Mouse (Mus musculus) neural tube, embryonic 11.5 days (tissue): ENCODE measurements around the gene Bphl. TPM values are rescaled to one million over a fixed set of nuclear protein-coding genes. Genes with fewer than 3 reads are reported as not detected.

Source experiments
- ATAC-seq: fragments of 200-750 bp; cut with Nextera tagmentation; 2 replicates; pipeline ENCODE4 v1.8.0; 2017; ENCODE audit warnings: moderate number of reproducible peaks, mild to moderate bottlenecking, moderate TSS enrichment, moderate library complexity; ENCODE audit not compliant: insufficient read depth, low FRiP score, low TSS enrichment
- DNase-seq: peaks from one replicate; pipeline ENCODE4 v3.0.0-alpha.2; 2015; ENCODE audit warnings: low spot score
- H3K27ac ChIP-seq: fragments of 300-500 bp; sonication (generic); 2 replicates; pipeline ENCODE4 v1.5.1; 2014; ENCODE audit warnings: low read depth, mild to moderate bottlenecking, low read length
- H3K27me3 ChIP-seq: fragments of 300-500 bp; sonication (generic); 2 replicates; pipeline ENCODE4 v1.6.1; 2014; ENCODE audit warnings: mild to moderate bottlenecking, low read length, mixed read lengths; ENCODE audit not compliant: control insufficient read depth, insufficient read depth
- H3K36me3 ChIP-seq: fragments of 300-500 bp; sonication (generic); 2 replicates; pipeline ENCODE4 v1.6.1; 2014; ENCODE audit warnings: mild to moderate bottlenecking, low read length, moderate library complexity, mixed read lengths; ENCODE audit not compliant: control insufficient read depth, insufficient read depth
- H3K4me1 ChIP-seq: fragments of 300-500 bp; sonication (generic); 2 replicates; pipeline ENCODE4 v1.6.1; 2014; ENCODE audit warnings: low read length, mixed read lengths; ENCODE audit not compliant: control insufficient read depth, insufficient read depth
- H3K4me2 ChIP-seq: fragments of 300-500 bp; sonication (generic); 2 replicates; pipeline ENCODE4 v1.6.1; 2014; ENCODE audit warnings: low read depth, mild to moderate bottlenecking, moderate library complexity
- H3K4me3 ChIP-seq: fragments of 300-500 bp; sonication (generic); 2 replicates; pipeline ENCODE4 v1.5.1; 2014; ENCODE audit warnings: low read depth, low read length
- H3K9ac ChIP-seq: fragments of 300-500 bp; sonication (generic); 2 replicates; pipeline ENCODE4 v1.6.1; 2014; ENCODE audit warnings: mild to moderate bottlenecking, low read length
- H3K9me3 ChIP-seq: fragments of 300-500 bp; sonication (generic); 2 replicates; pipeline ENCODE4 v1.6.1; 2016; ENCODE audit warnings: low read length; ENCODE audit not compliant: control insufficient read depth
- WGBS: fragments of 180-500 bp; shearing (Covaris S2); extraction: QIAGEN DNeasy Blood & Tissue Kit; methylation state at CpG from one replicate; pipeline ENCODE4 v1.1.7; 2014; 5-methylcytosine and 5-hydroxymethylcytosine counted together
- polyA plus RNA-seq: library from polyadenylated mRNA; unstranded; fragments of >200 nt; fragmentation: Nextera tagmentation; extraction: Ambion mirVana; gene quantifications from 2 replicates; pipeline ENCODE4 v1.2.1, GENCODE M21; 2014

Bphl gene
- polyA plus RNA-seq: 26.5 and 30.0 TPM in 2 replicates

DNA sequence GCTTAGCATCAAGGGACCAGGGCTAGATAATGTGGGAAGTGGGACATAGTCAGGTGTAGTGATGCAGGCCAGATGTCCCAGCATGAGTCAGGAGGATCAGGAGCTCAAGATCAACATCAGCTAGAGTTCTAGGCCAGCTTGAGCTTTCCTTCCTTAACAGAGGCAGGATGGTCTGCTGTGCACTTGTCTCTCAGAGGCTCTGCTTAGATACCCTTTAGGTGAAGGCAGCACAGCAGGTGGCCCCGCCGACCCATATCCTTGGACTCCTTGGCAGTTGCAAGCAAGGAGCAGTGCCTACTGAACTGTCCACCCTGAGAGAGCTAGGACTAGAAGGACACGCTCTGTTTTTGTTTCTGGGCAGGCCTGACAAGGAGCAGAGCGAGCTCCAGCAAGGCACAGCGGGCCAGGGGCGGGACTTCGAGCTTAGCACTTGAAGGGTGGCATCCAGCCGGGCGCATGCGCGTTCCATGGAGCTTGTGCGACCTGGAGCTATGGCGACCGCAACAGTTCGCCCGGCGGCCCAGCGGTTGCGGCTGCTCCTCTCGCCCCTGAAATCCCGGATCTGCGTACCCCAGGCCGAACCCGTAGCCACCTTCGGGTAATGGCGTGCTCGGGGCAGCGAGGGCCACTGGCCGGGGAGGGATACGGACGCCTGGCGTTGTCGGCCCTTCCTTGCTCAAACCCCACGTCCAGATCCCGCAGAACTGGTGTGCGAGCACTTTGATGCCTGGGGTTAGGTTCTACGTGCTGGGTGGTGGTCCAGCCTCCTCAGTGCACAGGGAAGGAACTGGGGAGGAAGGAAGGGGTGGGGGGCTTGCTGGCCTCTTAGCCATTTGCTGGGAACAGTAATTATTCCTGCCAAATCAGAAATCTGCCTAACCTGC, at the start of gene Bphl:
Gene Bphl (plus strand): TSS at position 426 of the 884 bp plus-strand sequence.
- peak; percentile 94 for ATAC-seq
- H3K27me3 ChIP-seq: no peaks in the 10 kb centered on the region
- H3K4me2 ChIP-seq: peak within 1 kb of the TSS; percentile 51
- WGBS: under 1% methylated on average over 37 of the region's 37 CpGs
- DNase-seq: peak; percentile 93
- H3K9me3 ChIP-seq: no peaks in the 10 kb centered on the region
- H3K36me3 ChIP-seq: no peaks in the 10 kb centered on the region
- peak within 1 kb of the TSS; percentile 88 for H3K9ac ChIP-seq
- H3K27ac ChIP-seq: peak within 1 kb of the TSS; percentile 54; the same call in 1 of the 2 replicates
- H3K4me1 ChIP-seq: peaks cover 9% of the 10 kb centered on the region; the same call in 1 of the 2 replicates
- peak within 1 kb of the TSS; percentile 64 for H3K4me3 ChIP-seq

- whole genome bisulfite sequencing: 86% methylated on average over 5 of the region's 5 CpGs
- no peak overlapping the region for H3K9ac ChIP-seq
- no peak for DNase-seq
- no peak for ATAC-seq
- H3K4me3 ChIP-seq: no peak overlapping the region
- no peaks in the 10 kb centered on the region for H3K36me3 ChIP-seq
- no peaks in the 10 kb centered on the region for H3K27me3 ChIP-seq
- H3K4me1 ChIP-seq: no peaks in the 10 kb centered on the region
- H3K4me2 ChIP-seq: no peak overlapping the region
- H3K27ac ChIP-seq: no peak overlapping the region
- H3K9me3 ChIP-seq: no peaks in the 10 kb centered on the region
Observed at GRCm38 (mm10) chr13:33989625-33990024, 47.8 kb upstream of the Bphl start.

DNA sequence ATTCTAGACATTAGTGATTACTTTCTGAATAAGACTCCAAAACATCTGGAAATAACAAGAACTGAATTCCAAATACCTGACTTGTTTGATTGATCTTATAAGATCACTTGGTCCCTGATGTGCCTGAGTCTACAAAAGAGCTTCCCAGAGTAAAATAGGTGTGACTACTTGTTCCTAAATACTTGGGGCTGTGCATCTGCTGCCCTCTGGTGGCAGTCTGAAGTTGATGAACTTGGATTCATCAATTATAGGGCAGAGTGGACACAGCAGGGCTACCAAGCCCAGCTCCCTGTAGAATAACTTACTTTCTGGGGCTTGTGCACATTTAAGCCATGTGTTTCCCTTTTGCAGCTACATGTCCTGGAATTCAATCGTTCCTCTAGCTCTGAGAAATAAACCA, 42.2 kb upstream of the Bphl start:
- peak; percentile 65 for DNase-seq
- Histone ChIP-seq H3K36me3 (no peaks in the 10 kb centered on the region), H3K27me3 (no peaks in the 10 kb centered on the region), H3K9ac (no peak overlapping the region), H3K9me3 (no peaks in the 10 kb centered on the region), H3K4me1 (no peaks in the 10 kb centered on the region), H3K4me2 (no peak overlapping the region), H3K4me3 (no peak overlapping the region), H3K27ac (no peak overlapping the region)
- no peak for ATAC-seq
- 11% methylated on average over 1 of the region's 1 CpGs for WGBS

- Histone ChIP-seq H3K4me2 (peak within 1 kb of the TSS; percentile 64), H3K9ac (peak within 1 kb of the TSS; percentile 89), H3K36me3 (no peaks in the 10 kb centered on the region), H3K9me3 (no peaks in the 10 kb centered on the region), H3K4me3 (peak within 1 kb of the TSS; percentile 94), H3K4me1 (no peaks in the 10 kb centered on the region; the same call in 1 of the 2 replicates), H3K27ac (peak within 1 kb of the TSS; percentile 85), H3K27me3 (no peaks in the 10 kb centered on the region)
- under 1% methylated on average over 91 of the region's 92 CpGs for WGBS
- DNase-seq (peak; percentile 90), ATAC-seq (peak; percentile 92)
Observed at GRCm38 (mm10) chr13:34002058-34003006, 35.1 kb upstream of the Bphl start, which contains the start of the genes Ripk1 and Serpinb6a. TSS of gene Ripk1 (plus strand) at chr13:34002363. TSS of gene Serpinb6a (minus strand) at chr13:34002794.

- no peaks in the 10 kb centered on the region for H3K9me3 ChIP-seq
- H3K4me3 ChIP-seq: peak overlapping the region; percentile 94
- DNase-seq (no peak), ATAC-seq (peak; percentile 10; the same call in 1 of the 2 replicates)
- H3K36me3 ChIP-seq: no peaks in the 10 kb centered on the region
- no peaks in the 10 kb centered on the region for H3K27me3 ChIP-seq
- no peaks in the 10 kb centered on the region; the same call in 1 of the 2 replicates for H3K4me1 ChIP-seq
- H3K9ac ChIP-seq: peak overlapping the region; percentile 89
- H3K27ac ChIP-seq: no peak overlapping the region
- 13% methylated on average over 5 of the region's 5 CpGs for WGBS
- H3K4me2 ChIP-seq: peak overlapping the region; percentile 64
Observed at GRCm38 (mm10) chr13:34003058-34003457, 34.3 kb upstream of the Bphl start.

DNA sequence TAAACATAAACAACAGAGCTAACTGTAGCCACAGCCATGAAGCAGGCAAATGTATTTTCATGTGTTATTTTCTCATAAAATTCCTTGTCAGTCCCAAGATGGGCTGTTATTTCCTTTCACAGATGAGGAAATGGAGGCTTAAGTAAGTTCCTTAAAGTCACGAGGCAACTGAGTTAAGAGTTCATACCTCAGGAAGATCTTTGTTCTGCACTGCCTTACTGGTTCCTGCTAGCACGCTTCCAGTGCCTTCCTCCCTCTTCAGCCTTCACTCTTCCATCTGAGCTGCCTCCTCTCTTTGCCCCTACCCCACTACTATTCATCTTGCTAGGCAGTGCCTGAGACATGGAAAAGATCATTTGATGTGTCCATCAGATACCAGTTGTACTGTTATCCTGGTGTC, 30.2 kb upstream of the Bphl start:
- no peaks in the 10 kb centered on the region for H3K27me3 ChIP-seq
- no peak overlapping the region for H3K27ac ChIP-seq
- no peak for ATAC-seq

DNA sequence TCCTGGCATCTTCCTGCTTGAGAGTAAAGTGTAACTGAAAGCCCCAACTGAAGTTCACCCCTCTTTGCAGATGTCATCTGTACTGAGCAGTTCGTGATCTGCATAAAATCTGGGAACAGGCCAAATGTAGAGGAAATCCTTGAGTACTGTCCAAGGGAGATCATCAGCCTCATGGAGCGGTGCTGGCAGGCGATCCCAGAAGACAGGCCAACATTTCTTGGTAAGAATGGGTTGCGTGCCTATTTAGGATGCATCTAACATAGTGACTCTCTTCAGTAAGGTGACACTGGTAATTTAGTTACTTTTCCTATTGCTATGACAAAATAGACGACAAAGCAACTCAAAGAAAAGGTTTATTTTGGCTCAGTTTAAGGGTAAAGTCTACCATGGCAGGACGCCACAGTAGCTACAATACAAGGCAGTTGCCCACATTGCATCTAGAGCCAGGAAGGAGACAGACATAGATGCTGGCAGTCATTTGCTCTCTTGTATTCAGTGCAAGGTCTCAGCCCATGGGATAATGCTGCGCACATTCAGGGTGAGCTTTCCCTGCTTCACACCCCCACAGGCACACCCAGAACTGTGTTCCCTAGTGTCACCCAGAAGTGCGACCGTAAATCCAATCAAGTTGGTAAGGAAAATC, 20.3 kb upstream of the Bphl start:
- WGBS: 94% methylated on average over 9 of the region's 9 CpGs
- Histone ChIP-seq H3K4me3 (no peak overlapping the region), H3K27ac (no peak overlapping the region), H3K36me3 (no peaks in the 10 kb centered on the region), H3K9me3 (no peaks in the 10 kb centered on the region), H3K4me2 (no peak overlapping the region), H3K4me1 (no peaks in the 10 kb centered on the region), H3K27me3 (no peaks in the 10 kb centered on the region), H3K9ac (no peak overlapping the region)
- DNase-seq (no peak), ATAC-seq (no peak)

More for the DNA sequence above, 30.2 kb upstream of the Bphl start:
- no peaks in the 10 kb centered on the region for H3K9me3 ChIP-seq
- H3K4me3 ChIP-seq: no peak overlapping the region
- H3K4me2 ChIP-seq: no peak overlapping the region
- no peaks in the 10 kb centered on the region for H3K4me1 ChIP-seq
- 93% methylated on average over 2 of the region's 2 CpGs for WGBS
- no peak overlapping the region for H3K9ac ChIP-seq
- no peaks in the 10 kb centered on the region for H3K36me3 ChIP-seq
- DNase-seq: no peak

DNA sequence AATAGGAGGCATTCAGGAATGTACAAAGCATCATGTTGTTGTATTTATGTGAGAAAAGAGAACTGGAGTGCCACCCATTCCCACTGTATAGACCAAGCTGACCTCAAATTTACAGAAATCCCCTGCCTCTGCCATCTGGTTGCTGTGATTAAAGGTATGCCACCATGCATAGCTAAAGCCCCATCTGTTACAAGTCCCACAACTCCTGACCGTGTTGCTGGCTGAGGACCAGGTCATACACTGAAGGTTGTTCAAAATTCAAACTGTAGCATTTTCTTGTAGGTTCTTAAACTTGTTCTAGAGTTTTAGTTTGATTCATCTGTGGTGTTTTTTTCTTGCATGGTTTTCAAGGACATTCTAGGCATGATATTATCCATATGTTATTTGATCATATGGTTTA, 18.9 kb upstream of the Bphl start:
- no peak for ATAC-seq

More for the DNA sequence above, 18.9 kb upstream of the Bphl start:
- Histone ChIP-seq H3K27me3 (no peaks in the 10 kb centered on the region), H3K27ac (no peak overlapping the region), H3K9ac (no peak overlapping the region), H3K4me2 (no peak overlapping the region), H3K4me1 (no peaks in the 10 kb centered on the region), H3K36me3 (no peaks in the 10 kb centered on the region), H3K4me3 (no peak overlapping the region), H3K9me3 (no peaks in the 10 kb centered on the region)
- WGBS: 86% methylated on average over 1 of the region's 1 CpGs
- no peak for DNase-seq
